ENCODE assay signal across 9 mouse cellular contexts in genomic region chr11:49764639-49765299, GRCm38 (mm10). TPM values are rescaled to one million over a fixed set of nuclear protein-coding genes. Genes with fewer than 3 reads are reported as not detected.
DNase-seq lines count a peak whose midpoint lies in the region; ATAC-seq and TF ChIP-seq lines count a peak whose summit lies in the region.
"Had no signal": no experiment of that assay in that cellular context is flagged by ENCODE, and none has a peak within 500 bp of the region (broad histone marks: within the 10 kb centered on the region; RNA-seq: fewer than 3 reads in every experiment).

No protein-coding gene starts in this region.

- H3K4me2 ChIP-seq in lung, embryonic 14.5 days: peak overlapping the region; percentile 37

- H3K9me3 ChIP-seq in megakaryocyte, embryonic 14.5 days: peaks cover 9% of the 10 kb centered on the region
- no peaks in the 10 kb centered on the region for H3K9me3 ChIP-seq in lung, embryonic 14.5 days (ENCODE audit: low read depth, low read length)

- peak; percentile 70 for DNase-seq in adrenal gland, postnatal 14 days
- DNase-seq in gastrocnemius, adult 8-10 months (ENCODE audit: low spot score in 2 of 2): peak; percentile 48 to 62
- peak; percentile 8 for DNase-seq in hindlimb bud, embryonic 11.5 days (ENCODE audit: extremely low spot score, low read depth, low spot score)
- peak; percentile 86 for DNase-seq in lung, embryonic 14.5 days
- peak; percentile 67 to 72 for DNase-seq in thymus, postnatal 10 days (ENCODE audit: low spot score in 2 of 2)
- no peak for DNase-seq in cerebellum, adult 11 months

- H3K9ac ChIP-seq in lung, embryonic 14.5 days: no peak overlapping the region; the same call in 1 of the 2 replicates

- H3K4me3 ChIP-seq in megakaryocyte, embryonic 14.5 days (replicated peaks): peak overlapping the region; percentile 33
- H3K4me3 ChIP-seq in lung, embryonic 14.5 days (ENCODE audit: low read depth, low read length): no peak overlapping the region
- H3K4me3 ChIP-seq: myocyte had no signal

- H3K4me1 ChIP-seq in megakaryocyte, embryonic 14.5 days: peaks cover 33% of the 10 kb centered on the region
- H3K4me1 ChIP-seq in lung, embryonic 14.5 days (ENCODE audit: insufficient read depth): no peaks in the 10 kb centered on the region

- peak overlapping the region; percentile 91 for H3K27ac ChIP-seq in lung, embryonic 14.5 days (ENCODE audit: low read depth)

- ATAC-seq in megakaryocyte, adult 5-6 weeks (ENCODE audit: poor library complexity, severe bottlenecking): no peak
- peak; percentile 94 for ATAC-seq in lung, embryonic 14.5 days (ENCODE audit: insufficient read depth)

- no peaks in the 10 kb centered on the region for H3K36me3 ChIP-seq in megakaryocyte, embryonic 14.5 days (replicated peaks; ENCODE audit: low read length)
- no peaks in the 10 kb centered on the region for H3K36me3 ChIP-seq in lung, embryonic 14.5 days (ENCODE audit: insufficient read depth)

- H3K27me3 ChIP-seq in megakaryocyte, embryonic 14.5 days (replicated peaks): peaks cover 58% of the 10 kb centered on the region
- H3K27me3 ChIP-seq in lung, embryonic 14.5 days (ENCODE audit: insufficient read depth, low read length): no peaks in the 10 kb centered on the region

- no peak for TF ChIP-seq CTCF in lung, embryonic 14.5 days (IDR thresholded peaks at IDR 0.05; ENCODE audit: low read depth)

- WGBS in lung, embryonic 14.5 days: 16% methylated on average over 8 of the region's 8 CpGs

RNA-seq across cellular contexts. Expression of gene Gfpt2, which starts 29.2 kb away (rescaled TPM):
- polyA plus RNA-seq in megakaryocyte, embryonic 14.5 days (2012; ENCODE audit: insufficient read depth, low replicate concordance): not detected in 2 replicates
- not detected in 2 replicates for total RNA-seq in megakaryocyte, adult 5-6 weeks (2015)
- 0.11 and 0.28 TPM in 2 replicates for total RNA-seq in megakaryocyte, adult 5-6 weeks (2017)
- total RNA-seq in adrenal gland, postnatal 14 days (2021): 5.6 and 6.0 TPM in 2 replicates
- total RNA-seq in gastrocnemius, adult 8-10 months (2022): 1 to 10 TPM; 3.0 to 6.9 (median 5.8) TPM
- polyA plus RNA-seq in lung, embryonic 14.5 days (2014; fragmentation: Nextera tagmentation; extraction: Ambion mirVana): 10.4 and 11.6 TPM in 2 replicates

RNA-seq across cellular contexts. Expression of gene Cnot6, which starts 52.2 kb away (rescaled TPM):
- polyA plus RNA-seq in megakaryocyte, embryonic 14.5 days (2012; ENCODE audit: insufficient read depth, low replicate concordance): 2.2 and 3.4 TPM in 2 replicates
- total RNA-seq in megakaryocyte, adult 5-6 weeks (2015): 65.2 and 67.0 TPM in 2 replicates
- total RNA-seq in megakaryocyte, adult 5-6 weeks (2017): 45.4 and 58.5 TPM in 2 replicates
- 54.5 and 54.9 TPM in 2 replicates for total RNA-seq in adrenal gland, postnatal 14 days (2021)
- total RNA-seq in gastrocnemius, adult 8-10 months (2022): 10 to 100 TPM in 2 of 4 experiments, 1 to 10 TPM in 2; 7.9 to 14.0 (median 9.8) TPM
- polyA plus RNA-seq in lung, embryonic 14.5 days (2014; fragmentation: Nextera tagmentation; extraction: Ambion mirVana): 73.1 and 76.0 TPM in 2 replicates
